Mouse (Mus musculus): ENCODE results near the gene Cst3.

- TF ChIP-seq ZNF384 (IDR thresholded peaks at IDR 0.05; ENCODE audit: low read depth, low read length): no peak
- TF ChIP-seq ZC3H11A (IDR thresholded peaks at IDR 0.05; ENCODE audit: borderline replicate concordance, low read depth, low read length): no peak
- TF ChIP-seq CHD2 (IDR thresholded peaks at IDR 0.05; ENCODE audit: low read depth, low read length): no peak
- TF ChIP-seq MAFK (IDR thresholded peaks at IDR 0.05; ENCODE audit: insufficient read depth, low read depth, low read length): no peak
Measured at GRCm38 (mm10) chr2:148890021-148890851, 14.7 kb upstream of the Cst3 start.

Measured in ES-E14 (cell line).